Mouse (Mus musculus) induced T-regulatory cell, adult 2 months (primary cell): ENCODE data around the gene Megf11.

Source experiments
- DNase-seq: peaks from one replicate; pipeline ENCODE4 v3.0.0-alpha.2; 2012; ENCODE audit warnings: low read depth

Gene Megf11

DNA sequence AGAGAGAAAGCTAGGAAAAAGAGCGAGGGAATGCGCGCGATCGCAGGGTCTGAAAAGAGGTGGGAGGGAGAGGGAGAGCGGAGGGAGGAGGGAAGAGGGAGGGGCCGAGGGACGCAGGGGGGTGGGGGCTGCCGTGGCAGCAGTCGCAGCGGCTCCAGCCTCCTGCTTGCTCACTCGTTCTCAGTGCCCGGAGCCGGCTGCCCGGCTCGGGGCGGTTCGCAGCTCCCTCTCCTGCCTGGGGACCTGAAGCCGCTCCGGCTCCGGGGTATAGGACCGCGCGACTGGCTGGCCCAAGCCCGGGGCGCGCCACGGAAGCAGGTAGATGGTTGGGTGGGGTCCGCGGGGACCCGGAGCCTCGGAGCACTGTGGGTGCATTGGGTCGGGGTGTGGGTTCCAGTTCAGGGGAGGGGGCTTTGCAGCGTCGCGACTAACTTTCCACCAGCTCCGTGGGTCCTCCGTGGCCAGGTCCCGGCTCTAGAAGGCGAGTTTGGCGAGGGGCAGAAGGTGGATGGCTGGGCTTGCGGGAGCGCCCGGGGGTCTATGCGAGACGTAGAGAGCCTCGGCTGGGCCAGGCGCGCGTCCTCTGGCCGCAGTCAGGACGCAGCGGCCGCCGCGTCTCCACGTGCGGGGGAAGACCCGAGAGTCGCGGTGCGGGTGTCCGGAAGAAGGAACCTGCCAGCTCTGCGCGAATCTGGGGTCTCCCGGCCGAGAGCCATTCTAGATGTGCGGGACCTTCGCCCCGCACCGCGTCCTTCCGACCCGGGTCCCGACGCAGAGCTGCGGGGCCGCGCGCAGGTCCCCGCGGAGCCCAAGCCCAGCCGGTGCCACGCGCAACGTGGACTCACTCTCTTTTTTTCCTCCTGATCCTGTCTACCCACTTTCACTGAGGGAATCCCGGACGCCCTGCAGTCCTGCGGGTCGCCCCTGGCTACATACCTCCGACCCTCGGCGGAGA is at the start of gene Megf11:
Gene Megf11, plus strand, starts transcription at position 116 of the 955 bp plus-strand sequence.
- DNase-seq: no peak

DNA sequence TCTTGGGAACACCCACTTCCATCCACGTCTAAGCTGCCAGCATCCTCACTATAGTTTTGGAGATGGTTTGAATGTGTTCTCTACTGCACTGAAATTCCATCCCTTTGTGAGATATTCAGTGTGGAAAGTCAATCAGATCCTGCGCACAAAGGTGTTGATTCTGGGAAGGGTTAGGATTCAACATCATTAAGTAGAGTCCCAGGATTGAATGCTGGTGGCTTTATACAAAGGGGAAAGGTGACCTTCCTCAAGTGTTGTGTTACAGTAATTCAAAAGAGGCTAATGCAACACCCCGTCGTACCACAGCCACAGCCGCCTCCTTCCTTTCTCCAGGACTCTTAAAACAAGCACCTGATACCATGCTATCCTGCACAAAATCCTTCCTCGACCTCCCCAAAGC is 49.6 kb upstream of the Megf11 start:
- DNase-seq: no peak

DNA sequence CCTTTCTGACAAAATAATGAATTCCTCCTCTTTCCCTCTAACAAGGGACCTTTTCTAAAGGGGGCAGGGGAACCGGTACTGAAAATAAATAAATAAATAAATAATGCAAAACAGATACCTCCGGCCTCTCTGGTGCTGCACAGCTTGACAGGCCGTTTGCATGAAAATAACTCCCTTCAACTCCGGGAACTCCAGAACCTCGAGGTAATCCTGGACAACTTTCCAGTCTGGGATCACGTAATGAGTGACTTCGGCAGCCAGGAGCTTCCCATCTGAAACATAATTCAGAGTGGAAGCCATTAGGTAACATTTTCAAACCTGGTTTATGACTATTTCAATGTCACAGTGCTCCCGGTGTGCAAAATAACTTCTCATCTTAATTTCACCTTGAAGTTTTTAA is 46.1 kb upstream of the Megf11 start:
- DNase-seq: no peak

DNA sequence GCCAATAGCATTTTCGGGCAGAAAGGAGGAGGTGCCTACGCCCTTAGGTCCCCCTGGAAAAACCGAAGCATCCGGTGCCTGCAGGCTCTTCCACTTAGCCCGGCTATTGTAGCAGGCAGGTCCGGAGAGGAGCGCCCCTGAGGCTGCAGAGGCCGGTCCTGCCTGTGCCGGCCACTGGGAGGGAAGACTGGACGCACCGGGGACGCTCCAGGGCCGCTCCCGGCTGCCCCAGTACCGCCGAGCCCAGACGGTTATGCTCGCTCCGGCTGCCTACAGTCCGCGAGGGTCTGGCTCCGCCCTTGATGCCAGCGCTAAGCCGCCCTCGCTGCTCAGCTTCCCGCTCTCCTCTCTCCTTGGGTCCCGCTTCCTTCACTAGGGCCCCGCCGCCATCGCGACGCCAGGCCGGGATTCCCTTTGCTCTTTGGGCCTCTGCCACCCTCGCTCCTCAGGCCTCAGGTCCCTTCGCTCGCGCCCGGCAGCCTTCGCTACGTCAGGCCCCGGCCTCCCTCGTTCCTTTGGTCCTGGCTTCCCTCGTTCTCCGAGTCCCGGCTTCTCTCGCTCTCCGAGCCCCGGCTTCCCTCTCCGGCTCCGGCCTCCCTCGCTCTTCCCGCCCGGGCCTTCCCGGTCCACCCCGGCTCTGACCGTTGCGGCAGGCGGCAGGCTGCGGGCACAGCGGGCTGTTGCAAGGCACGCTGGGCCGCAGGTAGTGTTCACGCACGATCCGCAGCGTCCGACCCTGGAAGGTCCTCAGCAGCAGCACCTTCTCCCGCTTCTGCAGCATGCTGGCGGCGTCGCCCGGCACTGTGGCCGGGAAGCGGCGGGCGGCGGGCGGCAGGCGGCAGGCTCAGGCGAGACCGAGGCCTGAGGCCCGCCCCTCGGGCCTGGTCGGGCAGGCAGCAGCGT is 44.8 kb upstream of the Megf11 start:
- DNase-seq: peak; percentile 81

DNA sequence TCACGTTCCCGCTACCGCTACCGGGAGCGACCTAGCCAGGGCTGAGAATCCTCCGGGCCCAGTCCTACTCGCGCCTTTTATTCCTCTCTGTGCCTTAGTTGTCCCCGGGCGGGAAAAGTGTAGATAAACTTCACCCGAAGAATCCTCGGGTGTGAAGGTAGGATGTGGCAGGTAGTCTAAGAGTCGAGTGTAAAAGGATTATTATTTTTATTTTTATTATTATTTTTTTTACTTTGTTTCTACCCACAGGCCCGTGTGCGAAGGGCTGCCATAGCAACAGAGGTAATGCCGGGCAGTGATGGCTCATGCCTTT is 44.2 kb upstream of the Megf11 start, which contains the start of gene Dis3l:
Gene Dis3l, minus strand, starts transcription at position 35 of the 313 bp plus-strand sequence.
- DNase-seq: no peak

DNA sequence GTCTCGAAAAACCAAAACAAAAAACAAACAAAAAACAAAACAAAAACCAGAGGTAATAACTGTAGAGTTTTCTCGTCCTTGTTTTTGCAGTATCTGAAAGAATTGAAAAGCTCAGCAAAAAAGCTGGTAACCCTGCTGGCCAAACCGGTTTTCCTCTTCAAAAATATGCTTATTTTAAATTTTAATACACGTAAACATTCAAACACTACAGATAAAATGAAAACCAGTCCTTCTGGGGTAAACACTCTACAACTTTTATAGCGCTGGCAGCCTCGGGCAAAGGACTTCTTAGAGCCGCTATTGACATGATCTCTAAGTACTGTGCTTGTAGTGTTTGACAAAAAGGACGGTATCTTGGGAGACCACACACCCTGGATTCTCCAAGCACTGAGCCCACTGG is 43.8 kb upstream of the Megf11 start:
- peak; percentile 36 for DNase-seq

DNA sequence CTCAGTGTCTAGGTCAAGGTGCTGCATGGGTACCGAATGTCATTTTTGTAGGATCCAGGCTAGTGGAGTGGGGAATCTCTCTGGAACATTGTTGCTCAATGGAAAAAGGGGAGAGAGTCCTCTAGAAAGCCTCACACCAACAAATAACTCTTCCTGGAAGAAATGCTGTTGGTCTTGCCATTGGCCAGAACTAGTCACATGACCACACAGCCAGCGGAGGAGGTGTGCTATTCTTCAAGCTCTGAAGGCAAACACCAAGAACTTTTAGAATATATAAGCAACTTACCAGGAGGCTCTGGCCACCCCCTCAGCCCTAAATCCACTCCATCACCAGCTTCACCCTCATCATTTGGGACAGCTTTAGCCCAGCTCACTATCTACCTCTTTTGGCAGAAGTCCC is 41.8 kb upstream of the Megf11 start:
- peak; percentile 22 for DNase-seq

DNA sequence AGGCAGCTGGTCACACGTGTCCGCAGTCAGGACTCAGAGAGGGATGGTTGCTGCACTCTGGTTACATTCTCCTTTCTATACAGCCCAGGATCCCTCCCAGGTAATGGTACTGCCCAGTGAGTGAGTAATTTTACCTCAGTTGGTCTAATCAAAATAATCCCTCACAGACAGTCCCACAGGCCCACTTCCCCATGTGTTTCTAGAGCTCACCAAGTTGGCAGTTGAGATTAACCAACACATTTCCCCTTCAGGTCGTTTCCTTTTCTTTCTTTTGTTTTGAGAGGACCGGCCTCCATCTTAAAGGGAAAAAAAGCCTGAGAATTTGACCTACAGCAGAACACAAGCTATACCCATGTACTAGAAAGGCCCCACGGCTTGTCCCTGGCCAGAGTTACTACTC is 39.5 kb upstream of the Megf11 start:
- no peak for DNase-seq

DNA sequence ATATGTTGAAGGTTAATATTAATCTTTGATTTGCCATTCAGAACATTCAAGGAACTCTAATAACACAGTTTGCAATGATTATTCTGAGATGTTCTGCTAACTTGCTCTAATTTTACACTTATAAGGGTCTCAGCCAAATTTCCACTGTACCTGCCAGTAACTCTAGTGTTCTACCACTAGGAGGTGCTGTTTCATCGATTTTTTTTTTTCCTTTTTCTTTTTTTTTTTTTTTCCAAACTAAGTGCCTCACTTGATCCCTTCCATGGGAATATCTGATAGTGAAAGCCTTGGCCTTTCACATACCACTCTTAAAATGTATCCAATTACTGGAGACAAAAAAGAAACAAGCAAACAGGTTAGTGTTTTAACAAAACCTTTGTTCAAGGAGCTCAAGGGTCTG is 38.0 kb upstream of the Megf11 start:
- peak; percentile 57 for DNase-seq

DNA sequence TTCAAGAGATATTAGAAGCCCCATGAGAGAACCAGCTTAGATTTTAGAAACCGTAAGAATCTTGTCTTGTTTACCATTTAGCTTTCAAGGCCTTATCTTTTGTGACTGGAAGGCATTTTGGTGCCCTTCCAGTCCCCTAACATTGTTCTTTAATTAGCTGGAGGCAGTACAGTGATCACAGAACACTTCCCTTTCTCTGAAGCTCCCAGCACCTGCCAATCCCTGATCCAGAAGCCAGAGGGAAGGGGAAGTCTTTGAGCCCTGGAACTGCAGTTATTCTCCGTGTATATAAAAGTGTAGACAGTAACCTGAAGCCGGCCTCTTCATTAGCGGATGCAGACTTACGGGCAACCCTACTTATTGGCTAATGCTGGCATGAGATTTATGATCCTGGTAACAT is 35.9 kb upstream of the Megf11 start:
- no peak for DNase-seq

DNA sequence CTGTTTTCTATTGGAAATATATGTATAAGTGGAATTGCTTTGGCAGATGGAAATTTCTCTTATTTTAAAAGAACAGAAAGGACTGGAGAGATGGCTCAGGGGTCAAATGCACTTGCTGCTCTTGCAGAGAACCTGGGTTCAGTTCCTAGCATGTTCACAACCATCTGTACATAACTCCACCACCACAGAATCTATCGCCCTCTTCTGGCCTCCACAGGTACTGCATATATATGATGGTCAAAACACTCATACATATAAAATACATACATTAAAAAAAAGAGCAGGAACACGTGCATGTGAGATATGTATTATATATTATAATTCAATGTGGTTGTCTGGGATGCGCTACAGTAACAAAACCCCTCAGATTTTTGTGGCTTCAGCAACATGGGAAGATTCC is 34.2 kb upstream of the Megf11 start:
- DNase-seq: peak; percentile 73

DNA sequence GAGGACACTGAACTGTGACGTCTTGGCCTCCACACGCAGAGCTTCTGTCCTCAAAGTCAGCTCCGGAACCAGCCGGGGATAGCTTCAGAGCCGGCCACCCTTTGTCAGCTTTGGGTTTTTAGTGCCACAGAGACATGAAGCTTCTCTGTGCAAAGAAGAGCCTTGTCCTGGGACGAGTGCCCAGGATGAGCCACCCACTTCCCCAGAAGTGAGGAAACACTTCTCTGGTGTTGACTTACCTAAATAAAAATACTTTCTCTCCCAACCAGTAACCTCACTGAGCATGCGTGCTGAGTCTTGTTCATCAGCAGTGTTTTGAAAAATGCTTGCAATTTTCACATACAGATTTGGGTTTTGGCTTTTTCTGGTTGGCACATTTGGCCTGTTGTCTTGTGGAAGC is 29.8 kb upstream of the Megf11 start:
- no peak for DNase-seq

DNA sequence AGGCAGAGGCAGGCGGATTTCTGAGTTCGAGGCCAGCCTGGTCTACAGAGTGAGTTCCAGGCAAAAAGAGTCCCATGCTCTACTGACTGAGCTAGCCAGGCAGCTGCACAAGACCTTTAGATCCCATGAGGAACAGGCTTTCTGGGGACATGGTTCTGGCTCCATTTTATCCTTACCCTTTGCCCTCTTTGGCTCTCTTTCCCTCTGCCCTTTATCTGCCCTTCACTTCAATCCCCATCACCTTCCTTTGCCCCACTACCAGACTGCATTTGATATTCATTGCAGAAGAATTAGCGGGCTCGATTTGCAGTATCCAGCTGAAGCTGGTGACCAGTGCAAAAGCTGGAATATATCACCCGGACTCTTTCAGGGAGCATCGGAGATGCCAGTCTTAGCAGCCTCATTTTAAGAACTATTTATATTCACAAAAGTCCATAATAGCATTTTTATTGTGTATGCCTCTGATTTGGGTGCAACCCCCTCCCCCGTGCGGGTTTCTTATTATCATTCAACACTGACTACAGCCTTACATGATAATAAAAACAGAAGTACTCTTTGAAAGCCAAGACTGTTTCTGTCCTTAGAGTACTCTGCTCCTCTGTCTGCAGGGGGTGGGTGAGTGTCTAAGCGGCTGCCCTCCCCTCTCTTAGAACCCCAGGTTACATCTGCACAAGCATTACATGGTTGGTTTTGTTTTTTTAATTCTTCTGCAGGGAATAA is 24.0 kb upstream of the Megf11 start:
- no peak for DNase-seq

DNA sequence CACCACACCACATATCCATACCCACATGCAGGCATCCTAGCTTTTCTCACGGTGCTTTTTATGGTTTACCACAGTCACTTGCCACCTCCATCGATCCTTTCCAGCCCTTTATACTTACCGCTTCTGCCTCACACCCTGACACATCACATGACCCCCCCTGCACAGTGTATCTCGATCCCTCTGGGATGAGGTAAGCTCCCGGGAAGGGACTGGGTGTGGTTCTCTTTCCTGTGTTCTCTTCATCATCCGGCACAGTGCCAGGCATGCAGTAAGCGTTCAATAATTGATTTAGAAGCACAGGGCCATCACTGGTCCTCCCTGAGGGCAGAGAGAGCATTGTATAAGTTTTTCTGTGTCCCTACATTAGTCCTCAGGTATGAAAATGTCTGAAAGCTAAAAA is 15.6 kb upstream of the Megf11 start:
- DNase-seq: no peak

DNA sequence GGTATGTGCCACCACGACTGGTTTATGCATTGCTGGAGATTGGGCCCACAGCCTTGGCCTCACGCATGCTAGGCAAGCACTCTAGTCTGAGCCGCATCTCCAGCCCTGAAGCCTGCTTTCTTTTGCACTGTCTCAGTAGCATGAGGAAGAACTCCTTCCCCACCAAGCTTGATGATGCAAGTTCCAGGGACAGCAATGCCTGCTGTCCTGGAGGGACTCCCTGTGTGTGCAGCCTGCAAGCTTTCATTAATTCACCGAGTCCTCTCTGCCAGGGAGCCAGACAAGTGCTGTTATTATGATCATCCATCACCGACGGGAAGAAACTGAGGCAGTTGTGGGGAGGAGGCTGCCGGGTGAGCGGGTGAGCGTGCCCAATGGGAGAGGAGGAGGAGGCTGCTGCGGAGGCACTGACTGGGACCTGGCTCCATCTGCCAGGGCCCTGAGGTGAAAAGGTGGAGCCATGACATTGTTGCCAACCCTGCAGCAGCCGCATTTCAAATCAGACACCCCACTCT is 14.1 kb upstream of the Megf11 start:
- DNase-seq: no peak

DNA sequence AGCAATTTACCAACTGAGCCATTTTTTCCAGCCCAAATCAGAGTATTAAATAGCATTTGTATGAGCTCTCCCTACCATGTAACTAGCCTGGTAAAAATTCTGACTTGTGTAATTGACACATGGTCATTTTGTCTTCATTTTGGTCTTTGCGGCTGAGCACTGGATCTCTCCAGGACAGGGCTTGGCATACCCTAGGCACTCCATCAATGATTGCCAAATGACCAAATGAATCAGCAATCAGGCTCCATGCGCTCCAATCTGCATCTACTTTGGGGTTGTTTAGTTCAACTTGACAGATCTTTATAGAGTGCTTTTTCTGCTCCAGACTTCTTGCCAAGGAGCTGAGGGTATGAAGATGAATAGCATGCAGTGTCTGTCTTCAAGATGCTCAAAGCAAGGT is 9.0 kb upstream of the Megf11 start:
- no peak for DNase-seq

DNA sequence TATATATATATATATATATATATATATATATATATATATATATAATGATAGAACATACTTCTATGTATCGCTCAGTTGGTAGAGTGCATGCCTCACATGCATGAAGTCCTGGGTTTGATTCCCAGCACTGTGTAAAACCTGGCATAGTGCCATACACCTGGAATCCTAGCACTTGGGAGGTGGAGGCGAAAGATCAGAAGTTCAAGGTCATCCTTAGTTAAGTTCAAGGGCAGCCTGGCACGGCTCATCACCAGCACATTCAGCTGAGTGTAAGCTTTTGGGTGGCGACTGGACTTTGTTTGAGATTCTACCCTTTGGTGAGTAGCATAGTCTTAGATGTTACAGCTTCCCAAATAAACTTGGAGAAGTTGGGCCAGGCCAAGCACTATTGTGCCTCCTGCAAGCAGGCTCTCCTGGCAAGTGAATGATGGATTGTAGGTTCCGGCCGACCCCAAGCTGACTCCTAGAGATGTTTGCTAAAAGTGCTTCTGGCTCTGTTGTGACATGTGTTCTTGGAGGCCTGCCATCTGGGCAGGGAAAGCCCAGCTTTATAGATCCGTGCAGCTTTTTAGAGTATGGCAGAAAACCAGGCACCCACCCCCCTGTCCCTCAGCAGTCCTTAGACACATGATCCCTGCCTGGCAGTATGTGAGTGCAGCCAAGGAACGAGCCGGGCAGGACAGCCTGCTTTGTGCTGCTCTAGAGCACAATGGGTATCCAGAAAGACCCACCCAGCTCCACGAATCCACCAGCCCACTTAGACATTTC is 2.2 kb upstream of the Megf11 start:
- no peak for DNase-seq

DNA sequence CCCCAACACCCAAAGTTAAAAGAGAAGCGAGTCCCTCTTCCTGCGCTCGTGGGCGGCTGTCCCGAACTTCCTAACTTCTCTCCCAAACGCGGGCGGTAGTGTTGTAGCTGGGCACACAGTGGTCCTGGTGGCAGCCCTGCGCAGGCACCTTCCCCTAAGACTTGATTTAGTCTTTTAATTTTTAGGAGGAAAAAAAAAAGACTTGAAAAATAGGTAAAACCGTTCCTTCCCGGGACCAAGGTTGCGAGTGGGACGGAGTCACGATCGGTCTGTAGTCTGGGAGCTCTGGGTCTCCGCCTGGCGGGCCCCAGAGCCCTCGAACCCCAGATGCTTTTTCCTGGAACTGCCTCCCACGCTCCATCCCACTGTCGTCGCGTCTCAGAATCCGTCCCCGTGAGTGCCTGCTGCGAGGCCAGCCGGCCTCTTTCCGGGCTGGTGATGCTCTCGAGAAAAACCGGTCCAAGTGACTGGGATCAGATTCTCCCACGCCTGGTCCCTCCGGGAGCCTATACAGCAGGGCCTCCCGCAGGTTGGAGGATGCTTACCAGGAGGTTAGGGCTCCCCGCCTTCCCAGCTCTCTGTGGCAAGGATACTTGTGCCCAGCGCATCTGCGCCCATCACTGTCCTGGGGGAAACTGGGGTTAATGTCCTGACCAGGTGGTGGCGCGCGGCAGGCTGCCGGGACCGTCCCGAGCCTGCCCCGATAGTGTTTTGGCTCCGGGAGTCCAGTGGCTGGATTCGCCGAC is 1.2 kb downstream of the Megf11 start:
- no peak for DNase-seq

DNA sequence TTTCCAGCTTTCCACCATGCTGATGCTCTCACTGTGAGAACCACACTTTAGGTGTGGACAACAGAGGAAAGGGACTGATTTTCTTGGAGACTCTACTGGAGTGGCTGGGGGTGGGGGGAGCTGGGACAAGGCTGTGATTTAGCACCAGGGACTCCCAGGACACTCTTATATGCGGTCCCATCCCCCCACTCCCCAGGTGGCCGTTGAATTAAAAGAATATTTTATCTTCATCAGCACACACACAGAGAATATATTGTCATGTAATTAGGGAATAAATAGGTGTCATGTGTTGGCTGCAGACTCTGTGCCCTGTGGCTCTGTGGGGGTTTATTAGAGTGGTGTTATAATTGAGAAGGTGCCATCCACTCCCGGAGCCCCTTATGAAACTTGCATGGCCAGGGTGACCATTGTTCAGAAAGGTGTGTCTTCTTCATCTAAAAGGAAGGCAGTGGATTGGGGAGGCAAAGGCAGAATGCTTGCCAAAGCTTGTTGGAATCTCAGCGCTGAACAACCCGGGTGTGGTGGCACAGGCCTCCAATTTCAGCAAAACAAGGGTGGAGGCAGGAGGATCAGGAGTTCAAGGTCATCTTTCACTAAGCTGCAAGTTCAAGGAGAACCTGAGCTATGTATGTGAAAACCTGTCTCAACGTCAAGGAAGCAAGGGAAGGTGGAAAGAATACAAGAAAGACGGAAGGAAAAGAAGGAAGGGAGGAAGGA is 4.3 kb downstream of the Megf11 start:
- no peak for DNase-seq
